In genomic region chr10:38703954-38704761, GRCm38 (mm10) we compare ENCODE assay signal across 10 mouse cellular contexts.
DNase-seq lines count a peak whose midpoint lies in the region; ATAC-seq lines count a peak whose summit lies in the region.
"Had no signal": no experiment of that assay in that cellular context is flagged by ENCODE, and none has a peak within 500 bp of the region (broad histone marks: within the 10 kb centered on the region; RNA-seq: fewer than 3 reads in every experiment).

No protein-coding gene starts in this region.

- H3K4me2 ChIP-seq in kidney, embryonic 14.5 days (replicated peaks; ENCODE audit: low read depth, low read length): no peak overlapping the region
- no peak overlapping the region for H3K4me2 ChIP-seq in embryonic facial prominence, embryonic 11.5 days (ENCODE audit: low read depth, low read length)
- H3K4me2 ChIP-seq in liver, embryonic 11.5 days: no peak overlapping the region

- H3K4me1 ChIP-seq in kidney, embryonic 14.5 days (ENCODE audit: control insufficient read depth, insufficient read depth, low read length): no peaks in the 10 kb centered on the region
- no peaks in the 10 kb centered on the region for H3K4me1 ChIP-seq in embryonic facial prominence, embryonic 11.5 days (ENCODE audit: control insufficient read depth, insufficient read depth, low read length)
- H3K4me1 ChIP-seq in liver, embryonic 11.5 days (replicated peaks; ENCODE audit: control insufficient read depth, insufficient read depth, low read length): no peaks in the 10 kb centered on the region

- H3K36me3 ChIP-seq in kidney, embryonic 14.5 days (ENCODE audit: control insufficient read depth, insufficient read depth, low read length): no peaks in the 10 kb centered on the region
- H3K36me3 ChIP-seq in embryonic facial prominence, embryonic 11.5 days (replicated peaks; ENCODE audit: control insufficient read depth, insufficient read depth, low read depth, low read length): no peaks in the 10 kb centered on the region
- no peaks in the 10 kb centered on the region for H3K36me3 ChIP-seq in liver, embryonic 11.5 days (ENCODE audit: control insufficient read depth, insufficient read depth, low read length)

- DNase-seq in kidney, postnatal 25 days: no peak
- DNase-seq in embryonic facial prominence, embryonic 11.5 days (ENCODE audit: low spot score): peak; percentile 69
- peak; percentile 35 for DNase-seq in heart, adult 9 months (ENCODE audit: low spot score in 2 of 2)
- peak; percentile 68 for DNase-seq in lung, postnatal 10 days
- DNase-seq in liver, embryonic 11.5 days (ENCODE audit: low spot score): no peak
- no peak for DNase-seq in left cerebral cortex, postnatal 25 days (ENCODE audit: low spot score in 2 of 2)
- DNase-seq in cerebellum, adult 8-10 months: no peak
- DNase-seq: right cerebral cortex, postnatal 14 days; thymus, adult 2 months had no signal

- H3K9me3 ChIP-seq in kidney, embryonic 14.5 days (ENCODE audit: control insufficient read depth, low read length): no peaks in the 10 kb centered on the region
- H3K9me3 ChIP-seq in embryonic facial prominence, embryonic 11.5 days (replicated peaks; ENCODE audit: control insufficient read depth, low read length): no peaks in the 10 kb centered on the region
- H3K9me3 ChIP-seq in liver, embryonic 11.5 days (ENCODE audit: control insufficient read depth, low read length): no peaks in the 10 kb centered on the region

- H3K9ac ChIP-seq in kidney, embryonic 14.5 days (ENCODE audit: low read depth, low read length): no peak overlapping the region
- H3K9ac ChIP-seq in embryonic facial prominence, embryonic 11.5 days (replicated peaks; ENCODE audit: low read length): no peak overlapping the region
- H3K9ac ChIP-seq in liver, embryonic 11.5 days (ENCODE audit: low read depth, low read length): no peak overlapping the region

- peak; percentile 69; the same call in 1 of the 2 replicates for ATAC-seq in kidney, embryonic 14.5 days (ENCODE audit: low FRiP score, low TSS enrichment)
- ATAC-seq in embryonic facial prominence, embryonic 11.5 days (replicated peaks; ENCODE audit: insufficient number of reproducible peaks, low FRiP score, low TSS enrichment, low read depth): 0 out of 2 replicates have a peak, but pooled peaks have one; percentile 65
- ATAC-seq in liver, embryonic 11.5 days (replicated peaks; ENCODE audit: low FRiP score): no peak

- no peaks in the 10 kb centered on the region for H3K27me3 ChIP-seq in kidney, embryonic 14.5 days (ENCODE audit: control insufficient read depth, insufficient read depth, low read length)
- no peaks in the 10 kb centered on the region for H3K27me3 ChIP-seq in embryonic facial prominence, embryonic 11.5 days (ENCODE audit: control insufficient read depth, insufficient read depth, low read length)
- H3K27me3 ChIP-seq in liver, embryonic 11.5 days (replicated peaks; ENCODE audit: control insufficient read depth, insufficient read depth, low read length): no peaks in the 10 kb centered on the region

- no peak overlapping the region for H3K27ac ChIP-seq in kidney, embryonic 14.5 days (ENCODE audit: low read depth, low read length)
- H3K27ac ChIP-seq in embryonic facial prominence, embryonic 11.5 days (replicated peaks; ENCODE audit: low read depth, low read length): 0 out of 2 replicates have a peak overlapping the region, but pooled peaks have one; percentile 28
- no peak overlapping the region for H3K27ac ChIP-seq in liver, embryonic 11.5 days (ENCODE audit: low read depth, low read length)

- intact Hi-C loops in left cerebral cortex, postnatal 25 days (cut with DNase I): no loop called here

- 73% methylated on average over 4 of the region's 4 CpGs for WGBS in kidney, embryonic 14.5 days
- 66% methylated on average over 4 of the region's 4 CpGs for WGBS in embryonic facial prominence, embryonic 11.5 days
- WGBS in liver, embryonic 11.5 days: 76% methylated on average over 4 of the region's 4 CpGs

- H3K4me3 ChIP-seq in kidney, embryonic 14.5 days (ENCODE audit: low read length): no peak overlapping the region
- no peak overlapping the region for H3K4me3 ChIP-seq in embryonic facial prominence, embryonic 11.5 days (ENCODE audit: low read depth, low read length)
- H3K4me3 ChIP-seq in liver, embryonic 11.5 days (ENCODE audit: low read depth, low read length): no peak overlapping the region

Comparison
In these comparisons a context has a peak if more than half of its experiments do, and no peak if none do; other contexts are left out.
1. DNase-seq: peak in embryonic facial prominence, embryonic 11.5 days (single experiment), heart, adult 9 months (2 of 2) and lung, postnatal 10 days (single experiment); none in kidney, postnatal 25 days (0 of 2), liver, embryonic 11.5 days (single experiment), left cerebral cortex, postnatal 25 days (0 of 2) and cerebellum, adult 8-10 months (single experiment).